Mouse (Mus musculus) heart, adult 2 months (tissue): Measurements from ENCODE around the gene Aldh3b2. TPM values are rescaled to one million over a fixed set of nuclear protein-coding genes. Genes with fewer than 3 reads are reported as not detected.

Experiments
- DNase-seq, 2 experiments: peaks; one replicate each; pipeline ENCODE4 v3.0.0; 2021
- H3K27ac ChIP-seq: fragments of 200-600 bp; 2 replicates; pipeline ENCODE4 v1.8.1; 2022
- H3K27me3 ChIP-seq: fragments of 200-500 bp; 2 replicates; pipeline ENCODE4 v1.6.1; 2012; ENCODE audit warnings: mild to moderate bottlenecking, low read length, inconsistent platforms, mixed read lengths; ENCODE audit not compliant: control insufficient read depth, insufficient read depth
- H3K36me3 ChIP-seq: fragments of 200-500 bp; 2 replicates; pipeline ENCODE4 v1.6.1; 2012; ENCODE audit warnings: low read length, inconsistent platforms; ENCODE audit not compliant: control insufficient read depth, insufficient read depth
- H3K4me1 ChIP-seq: fragments of 200-500 bp; 2 replicates; pipeline ENCODE4 v1.6.1; 2011; ENCODE audit warnings: low read length; ENCODE audit not compliant: control insufficient read depth, insufficient read depth
- H3K4me3 ChIP-seq: fragments of 200-600 bp; 2 replicates; pipeline ENCODE4 v1.8.1; 2022
- H3K79me2 ChIP-seq: fragments of 200-500 bp; replicated peaks from 2 replicates; pipeline ENCODE4 v1.6.1; 2012; ENCODE audit warnings: mild to moderate bottlenecking, inconsistent platforms, low read length, moderate library complexity, mixed read lengths; ENCODE audit not compliant: control insufficient read depth, insufficient read depth
- H3K9ac ChIP-seq: fragments of 200-500 bp; 2 replicates; pipeline ENCODE4 v1.6.1; 2012; ENCODE audit warnings: low read depth, mild to moderate bottlenecking, control low read depth, inconsistent platforms, low read length, mixed read lengths
- CTCF ChIP-seq: fragments of 200-600 bp; IDR thresholded peaks from 2 replicates; pipeline ENCODE4 v1.8.1; 2022; ENCODE audit warnings: antibody characterized with exemption, mild to moderate bottlenecking, moderate library complexity
- EP300 ChIP-seq: fragments of 200-500 bp; IDR thresholded peaks from 2 replicates; pipeline ENCODE4 v1.6.1; 2011; ENCODE audit warnings: low read depth, low read length, control low read depth; ENCODE audit not compliant: insufficient read depth
- POLR2A ChIP-seq: fragments of 200-500 bp; IDR thresholded peaks from 2 replicates; pipeline ENCODE4 v1.6.1; 2011; ENCODE audit warnings: mild to moderate bottlenecking, low read depth, low read length, control low read depth; ENCODE audit not compliant: insufficient read depth
- WGBS: fragments of 180-500 bp; shearing (Covaris S2); methylation state at CpG from one replicate; pipeline ENCODE4 v1.1.7; 2018; 5-methylcytosine and 5-hydroxymethylcytosine counted together
- intact Hi-C: fragments of 180-260 bp; cut with DNase I; formaldehyde crosslinking; loops from one replicate; pipeline ENCODE4 v1.15.1; 2025
- polyA plus RNA-seq: library from polyadenylated mRNA; depleted of rRNA; stranded (reverse); fragments of >200 nt; gene quantifications from 2 replicates; pipeline ENCODE4 v1.2.3, GENCODE M21; 2012
- total RNA-seq, 2 experiments: library from RNA; stranded (reverse); gene quantifications; 2 replicates each; pipeline ENCODE4 v1.2.3; 2021

The Aldh3b2 gene
- total and polyA plus RNA-seq, 3 experiments, result 0.18 to 1.6 (median 0.26) TPM

DNA sequence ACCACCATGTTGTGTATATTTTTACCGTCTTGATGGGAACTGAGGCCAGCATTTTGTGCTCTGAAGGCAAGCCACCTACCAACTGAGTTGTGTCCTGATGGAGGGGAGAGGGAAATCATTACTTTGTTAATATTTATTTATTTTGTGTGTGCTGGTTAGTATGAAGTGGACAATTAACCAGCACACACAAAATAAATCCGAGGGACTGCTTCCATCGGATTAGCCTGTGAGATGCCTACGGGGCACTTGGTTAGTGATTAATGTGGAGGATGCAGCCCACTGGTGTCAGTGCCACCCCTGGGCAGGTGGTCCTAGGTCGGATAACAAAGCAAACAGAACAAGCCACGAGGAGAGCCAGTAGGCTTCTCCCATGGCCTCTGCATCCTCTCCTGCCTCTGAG is 22.8 kb downstream of the Aldh3b2 start:
- 73% methylated on average over 6 of the region's 6 CpGs for WGBS
- no peak overlapping the region for H3K4me3 ChIP-seq
- no peak for TF ChIP-seq CTCF
- TF ChIP-seq POLR2A, result no peak
- no peak for TF ChIP-seq EP300
- no peak for DNase-seq
- no peak overlapping the region for H3K27ac ChIP-seq
- peaks cover 2% of the 10 kb centered on the region; the same call in 1 of the 2 replicates for H3K4me1 ChIP-seq
- no peaks in the 10 kb centered on the region for H3K27me3 ChIP-seq
- intact Hi-C loops, result no loop called here
- no peak overlapping the region for H3K9ac ChIP-seq
- H3K36me3 ChIP-seq, result no peaks in the 10 kb centered on the region
- H3K79me2 ChIP-seq, result no peaks in the 10 kb centered on the region

DNA sequence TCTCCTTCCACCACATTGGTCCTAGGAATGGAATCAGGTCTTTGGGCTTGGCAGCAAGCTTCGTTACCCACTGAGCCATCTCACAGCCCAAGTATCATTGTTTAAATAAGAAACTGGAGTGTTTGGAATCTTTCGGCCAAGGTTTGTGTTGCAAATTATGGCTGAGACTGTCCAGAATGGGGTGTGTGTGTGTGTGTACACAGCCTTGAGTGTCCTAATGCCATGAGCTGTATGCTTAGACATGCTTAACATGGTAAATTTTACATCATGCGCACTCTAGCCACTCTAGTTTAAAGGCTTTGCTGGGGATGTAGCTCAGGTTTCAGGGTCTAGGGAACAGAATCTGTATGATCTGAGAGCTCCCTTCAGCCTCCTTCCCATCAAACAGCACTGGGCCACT is 23.4 kb downstream of the Aldh3b2 start:
- Histone ChIP-seq H3K4me1 (peaks cover 2% of the 10 kb centered on the region; the same call in 1 of the 2 replicates), H3K9ac (no peak overlapping the region), H3K27me3 (no peaks in the 10 kb centered on the region), H3K79me2 (no peaks in the 10 kb centered on the region), H3K4me3 (no peak overlapping the region), H3K27ac (no peak overlapping the region), H3K36me3 (no peaks in the 10 kb centered on the region)
- intact Hi-C loops, result no loop called here
- no peak for DNase-seq
- 95% methylated on average over 3 of the region's 3 CpGs for WGBS
- TF ChIP-seq POLR2A (no peak), CTCF (no peak)

DNA sequence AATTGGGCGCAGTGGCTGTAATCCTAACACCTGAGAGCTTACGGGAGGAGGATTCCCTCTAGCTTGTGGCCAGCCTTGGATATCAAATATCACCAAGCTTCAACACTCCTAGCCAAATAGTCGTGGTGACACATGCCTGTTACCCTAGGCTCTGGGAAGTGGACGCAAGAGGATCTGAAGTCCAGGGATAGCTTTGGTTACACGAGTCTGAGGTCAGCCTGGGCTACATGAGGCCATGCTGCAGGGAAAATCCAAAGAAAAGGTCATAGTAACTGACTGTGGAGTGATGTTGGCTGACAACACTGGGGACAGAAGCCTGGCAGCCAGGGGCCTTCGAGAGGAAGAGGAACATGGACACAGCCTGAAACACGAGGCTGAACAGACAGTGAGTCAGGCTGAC is 24.0 kb downstream of the Aldh3b2 start:
- 61% methylated on average over 7 of the region's 7 CpGs for WGBS
- H3K27ac ChIP-seq, result no peak overlapping the region
- no peak overlapping the region for H3K4me3 ChIP-seq
- H3K4me1 ChIP-seq, result peaks cover 5% of the 10 kb centered on the region; the same call in 1 of the 2 replicates
- H3K36me3 ChIP-seq, result no peaks in the 10 kb centered on the region
- H3K9ac ChIP-seq, result no peak overlapping the region
- DNase-seq, result no peak
- no peaks in the 10 kb centered on the region for H3K27me3 ChIP-seq
- no peaks in the 10 kb centered on the region for H3K79me2 ChIP-seq
- TF ChIP-seq POLR2A (no peak), EP300 (no peak), CTCF (no peak)
- intact Hi-C loops, result no loop called here

DNA sequence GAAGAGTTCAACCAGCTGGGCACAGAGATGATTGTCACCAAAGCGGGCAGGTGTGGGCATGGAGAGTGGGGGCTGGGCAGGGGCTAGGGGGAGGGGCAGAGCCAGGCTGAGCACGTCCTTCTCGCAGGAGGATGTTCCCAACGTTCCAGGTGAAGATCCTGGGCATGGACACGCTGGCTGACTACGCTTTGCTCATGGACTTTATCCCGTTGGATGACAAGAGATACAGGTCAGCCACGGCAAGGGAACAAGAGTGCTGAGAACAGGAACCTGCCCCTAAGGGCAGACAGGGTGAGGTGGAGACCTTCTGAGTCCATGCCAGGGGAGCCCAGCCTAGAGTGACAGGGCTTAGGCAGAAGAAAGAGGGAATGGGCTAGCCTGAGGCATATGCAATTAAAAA is 24.6 kb downstream of the Aldh3b2 start:
- TF ChIP-seq POLR2A (no peak), EP300 (no peak), CTCF (no peak)
- Histone ChIP-seq H3K79me2 (no peaks in the 10 kb centered on the region), H3K36me3 (no peaks in the 10 kb centered on the region), H3K27me3 (no peaks in the 10 kb centered on the region), H3K27ac (no peak overlapping the region), H3K9ac (no peak overlapping the region), H3K4me1 (peaks cover 5% of the 10 kb centered on the region; the same call in 1 of the 2 replicates), H3K4me3 (no peak overlapping the region)
- no peak for DNase-seq
- intact Hi-C loops, result no loop called here
- WGBS, result 77% methylated on average over 8 of the region's 8 CpGs

GRCm38 (mm10) chr19:3997231-3997630 is 25.1 kb downstream of the Aldh3b2 start:
- no peak overlapping the region for H3K4me3 ChIP-seq
- no peak overlapping the region for H3K27ac ChIP-seq
- no peaks in the 10 kb centered on the region for H3K27me3 ChIP-seq
- H3K79me2 ChIP-seq, result no peaks in the 10 kb centered on the region
- peaks cover 5% of the 10 kb centered on the region; the same call in 1 of the 2 replicates for H3K4me1 ChIP-seq
- no peak overlapping the region for H3K9ac ChIP-seq
- H3K36me3 ChIP-seq, result no peaks in the 10 kb centered on the region
- intact Hi-C loops, result no loop called here
- no peak for TF ChIP-seq CTCF
- no peak for TF ChIP-seq EP300
- TF ChIP-seq POLR2A, result no peak
- WGBS, result 48% methylated on average over 8 of the region's 8 CpGs
- DNase-seq, result no peak

- Histone ChIP-seq H3K79me2 (no peaks in the 10 kb centered on the region), H3K27ac (no peak overlapping the region), H3K4me3 (no peak overlapping the region), H3K27me3 (no peaks in the 10 kb centered on the region), H3K4me1 (peaks cover 8% of the 10 kb centered on the region), H3K36me3 (no peaks in the 10 kb centered on the region), H3K9ac (no peak overlapping the region)
- no peak for DNase-seq
- no peak for TF ChIP-seq CTCF
- intact Hi-C loops, result no loop called here
- WGBS, result 81% methylated on average over 8 of the region's 8 CpGs
These were observed 26.2 kb downstream of the Aldh3b2 start for GRCm38 (mm10) chr19:3998335-3998734.
